Mouse (Mus musculus) liver, embryonic 13.5 days (tissue): ENCODE data around the gene Tcf19. TPM values are rescaled to one million over a fixed set of nuclear protein-coding genes. Genes with fewer than 3 reads are reported as not detected.

Source experiments
- ATAC-seq: fragments of 200-750 bp; cut with Nextera tagmentation; 2 replicates; pipeline ENCODE4 v1.8.0; 2017; ENCODE audit warnings: low read depth, mild to moderate bottlenecking, moderate number of reproducible peaks, moderate library complexity
- DNase-seq: peaks from one replicate; pipeline ENCODE4 v3.0.0; 2022
- H3K27ac ChIP-seq: fragments of 300-500 bp; sonication (generic); 2 replicates; pipeline ENCODE4 v1.5.1; 2015; ENCODE audit warnings: moderate library complexity, mild to moderate bottlenecking, inconsistent platforms
- H3K27me3 ChIP-seq: fragments of 300-500 bp; sonication (generic); 2 replicates; pipeline ENCODE4 v1.6.1; 2015; ENCODE audit warnings: mild to moderate bottlenecking, inconsistent platforms
- H3K36me3 ChIP-seq: fragments of 300-500 bp; sonication (generic); 2 replicates; pipeline ENCODE4 v1.6.1; 2015; ENCODE audit warnings: mild to moderate bottlenecking, inconsistent platforms
- H3K4me1 ChIP-seq: fragments of 300-500 bp; sonication (generic); replicated peaks from 2 replicates; pipeline ENCODE4 v1.6.1; 2015; ENCODE audit warnings: inconsistent platforms
- H3K4me2 ChIP-seq: fragments of 300-500 bp; sonication (generic); 2 replicates; pipeline ENCODE4 v1.6.1; 2015; ENCODE audit warnings: inconsistent platforms, mild to moderate bottlenecking, moderate library complexity
- H3K4me3 ChIP-seq: fragments of 300-500 bp; sonication (generic); replicated peaks from 2 replicates; pipeline ENCODE4 v1.5.1; 2015; ENCODE audit warnings: mild to moderate bottlenecking, inconsistent platforms
- H3K9ac ChIP-seq: fragments of 300-500 bp; sonication (generic); 2 replicates; pipeline ENCODE4 v1.6.1; 2015; ENCODE audit warnings: mild to moderate bottlenecking, inconsistent platforms
- H3K9me3 ChIP-seq: fragments of 300-500 bp; sonication (generic); replicated peaks from 2 replicates; pipeline ENCODE4 v1.6.1; 2016; ENCODE audit warnings: inconsistent platforms
- WGBS: fragments of 180-500 bp; shearing (Covaris S2); methylation state at CpG from one replicate; pipeline ENCODE4 v1.1.7; 2015; ENCODE audit not compliant: insufficient replicate concordance; 5-methylcytosine and 5-hydroxymethylcytosine counted together
- polyA plus RNA-seq: library from polyadenylated mRNA; unstranded; fragments of >200 nt; fragmentation: Nextera tagmentation; extraction: Ambion mirVana; gene quantifications from 2 replicates; pipeline ENCODE4 v1.2.1, GENCODE M21; 2015

Gene Tcf19
- polyA plus RNA-seq, 1 experiment from 2014 or later, result 44.3 TPM

DNA sequence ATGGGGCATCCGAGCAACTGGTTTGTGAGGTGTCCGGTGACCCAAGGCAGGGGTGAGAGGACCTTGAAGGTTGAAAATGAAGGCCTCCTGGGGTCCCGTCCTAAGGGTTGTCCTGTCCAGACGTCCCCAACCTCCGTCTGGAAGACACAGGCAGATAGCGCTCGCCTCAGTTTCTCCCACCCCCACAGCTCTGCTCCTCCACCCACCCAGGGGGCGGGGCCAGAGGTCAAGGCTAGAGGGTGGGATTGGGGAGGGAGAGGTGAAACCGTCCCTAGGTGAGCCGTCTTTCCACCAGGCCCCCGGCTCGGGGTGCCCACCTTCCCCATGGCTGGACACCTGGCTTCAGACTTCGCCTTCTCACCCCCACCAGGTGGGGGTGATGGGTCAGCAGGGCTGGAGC is 10.8 kb downstream of the Tcf19 start, which contains the start of gene Pou5f1:
Gene Pou5f1, plus strand, starts transcription at position 243 of the 400 bp plus-strand sequence.
- 34% methylated on average over 13 of the region's 13 CpGs for WGBS
- Histone ChIP-seq H3K4me3 (no peak within 1 kb of the TSS), H3K9me3 (no peaks in the 10 kb centered on the region), H3K36me3 (no peaks in the 10 kb centered on the region), H3K4me1 (no peaks in the 10 kb centered on the region), H3K9ac (no peak within 1 kb of the TSS), H3K27me3 (peaks cover 73% of the 10 kb centered on the region), H3K4me2 (no peak within 1 kb of the TSS), H3K27ac (no peak within 1 kb of the TSS)
- DNase-seq (no peak), ATAC-seq (no peak)

DNA sequence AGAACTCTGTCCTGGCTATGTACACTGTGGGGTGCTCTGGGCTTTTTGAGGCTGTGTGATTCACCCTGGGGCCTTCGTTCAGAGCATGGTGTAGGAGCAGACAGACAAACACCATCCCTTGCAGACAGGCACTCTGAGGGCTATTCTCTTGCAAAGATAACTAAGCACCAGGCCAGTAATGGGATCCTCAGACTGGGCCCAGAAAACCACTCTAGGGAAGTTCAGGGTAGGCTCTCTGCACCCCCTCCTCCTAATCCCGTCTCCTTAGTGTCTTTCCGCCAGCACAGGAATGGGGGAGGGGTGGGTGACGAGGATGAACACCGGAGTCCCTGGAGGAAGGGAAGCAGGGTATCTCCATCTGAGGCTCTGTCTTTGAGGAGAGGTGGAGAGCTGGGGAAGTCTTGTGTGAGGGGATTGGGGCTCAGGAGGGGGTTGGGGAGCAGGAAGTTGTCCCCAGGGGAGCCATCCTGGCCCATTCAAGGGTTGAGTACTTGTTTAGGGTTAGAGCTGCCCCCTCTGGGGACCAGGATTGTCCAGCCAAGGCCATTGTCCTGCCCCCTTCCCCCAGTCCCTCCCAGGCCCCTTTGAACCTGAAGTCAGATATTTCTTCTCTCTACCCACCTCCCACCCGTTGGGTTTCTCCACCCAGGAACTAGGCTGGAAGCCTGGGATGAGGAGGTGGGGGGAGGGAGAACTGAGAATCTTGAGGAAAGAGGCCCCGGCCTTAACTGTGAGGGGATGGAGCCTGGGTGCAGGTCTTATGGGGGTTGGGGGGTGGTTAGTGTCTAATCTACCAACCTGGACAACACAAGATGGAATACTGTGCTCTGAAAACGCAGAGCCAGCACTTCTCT is 11.8 kb downstream of the Tcf19 start:
- Histone ChIP-seq H3K4me2 (no peak overlapping the region), H3K27ac (no peak overlapping the region), H3K9ac (no peak overlapping the region), H3K4me1 (no peaks in the 10 kb centered on the region), H3K27me3 (peaks cover 72% of the 10 kb centered on the region), H3K36me3 (no peaks in the 10 kb centered on the region), H3K9me3 (no peaks in the 10 kb centered on the region), H3K4me3 (no peak overlapping the region)
- WGBS, result 16% methylated on average over 8 of the region's 8 CpGs
- ATAC-seq (no peak), DNase-seq (no peak)

DNA sequence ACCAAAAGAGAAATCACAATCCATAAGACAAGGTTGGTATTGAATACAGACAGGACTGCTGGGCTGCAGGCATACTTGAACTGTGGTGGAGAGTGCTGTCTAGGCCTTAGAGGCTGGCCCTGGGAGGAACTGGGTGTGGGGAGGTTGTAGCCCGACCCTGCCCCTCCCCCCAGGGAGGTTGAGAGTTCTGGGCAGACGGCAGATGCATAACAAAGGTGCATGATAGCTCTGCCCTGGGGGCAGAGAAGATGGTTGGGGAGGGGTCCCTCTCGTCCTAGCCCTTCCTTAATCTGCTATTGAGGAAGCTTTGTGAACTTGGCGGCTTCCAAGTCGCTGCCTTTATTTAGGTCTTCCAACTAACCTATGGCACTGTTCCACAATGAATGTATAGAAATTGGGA is 12.8 kb downstream of the Tcf19 start:
- ATAC-seq (no peak), DNase-seq (no peak)
- H3K27ac ChIP-seq, result no peak overlapping the region
- H3K9me3 ChIP-seq, result no peaks in the 10 kb centered on the region
- no peak overlapping the region for H3K4me3 ChIP-seq
- H3K36me3 ChIP-seq, result no peaks in the 10 kb centered on the region
- 30% methylated on average over 5 of the region's 5 CpGs for WGBS
- H3K4me2 ChIP-seq, result no peak overlapping the region
- no peak overlapping the region for H3K9ac ChIP-seq
- no peaks in the 10 kb centered on the region for H3K4me1 ChIP-seq
- H3K27me3 ChIP-seq, result peaks cover 62% of the 10 kb centered on the region

DNA sequence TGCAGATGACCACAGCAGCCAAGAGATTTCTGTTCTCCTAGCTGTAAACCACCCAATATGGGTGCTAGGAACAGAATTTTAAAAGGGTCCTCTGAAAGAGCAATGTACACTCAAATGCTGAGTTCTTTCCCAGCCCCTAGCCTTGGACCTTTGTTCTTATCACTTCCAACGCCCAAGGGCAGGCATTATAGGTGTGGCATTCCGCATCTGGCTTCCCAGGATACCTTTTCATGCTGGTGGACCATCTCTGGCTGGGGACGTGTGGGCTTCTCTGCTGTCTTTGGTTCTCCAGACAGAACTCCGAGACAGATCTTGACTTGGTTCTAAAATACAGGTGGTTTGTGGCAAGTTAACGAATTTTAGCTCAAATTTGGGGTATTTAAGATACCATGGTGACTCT is 13.9 kb downstream of the Tcf19 start:
- ATAC-seq (no peak), DNase-seq (no peak)
- Histone ChIP-seq H3K36me3 (no peaks in the 10 kb centered on the region), H3K4me3 (no peak overlapping the region), H3K27me3 (peaks cover 53% of the 10 kb centered on the region), H3K27ac (no peak overlapping the region), H3K9me3 (no peaks in the 10 kb centered on the region), H3K9ac (no peak overlapping the region), H3K4me1 (no peaks in the 10 kb centered on the region), H3K4me2 (no peak overlapping the region)
- WGBS, result 39% methylated on average over 5 of the region's 5 CpGs

DNA sequence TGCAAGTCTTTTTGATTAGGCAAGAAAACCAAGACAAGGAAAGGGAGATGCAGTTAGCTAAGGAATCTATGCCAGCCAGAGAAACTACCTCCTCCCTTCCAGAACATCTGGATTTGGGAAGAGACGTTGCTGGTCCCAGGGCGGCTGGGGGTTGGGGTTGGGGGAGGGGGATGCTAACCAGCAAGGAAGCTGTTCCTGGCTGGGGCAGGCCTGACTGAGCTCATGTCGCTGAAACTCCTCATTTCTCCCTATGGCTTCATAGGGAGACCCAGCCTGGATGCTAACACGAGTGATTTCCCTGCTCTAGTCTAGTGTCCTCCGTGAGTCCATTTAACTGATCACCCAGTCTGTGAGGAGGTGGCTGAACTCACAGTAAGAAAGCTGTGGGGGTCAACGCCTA is 14.4 kb downstream of the Tcf19 start:
- DNase-seq (no peak), ATAC-seq (no peak)
- no peak overlapping the region for H3K27ac ChIP-seq
- no peak overlapping the region for H3K4me3 ChIP-seq
- H3K9me3 ChIP-seq, result no peaks in the 10 kb centered on the region
- peaks cover 48% of the 10 kb centered on the region for H3K27me3 ChIP-seq
- H3K9ac ChIP-seq, result no peak overlapping the region
- H3K4me1 ChIP-seq, result no peaks in the 10 kb centered on the region
- H3K4me2 ChIP-seq, result no peak overlapping the region
- no peaks in the 10 kb centered on the region for H3K36me3 ChIP-seq
- 16% methylated on average over 6 of the region's 6 CpGs for WGBS

DNA sequence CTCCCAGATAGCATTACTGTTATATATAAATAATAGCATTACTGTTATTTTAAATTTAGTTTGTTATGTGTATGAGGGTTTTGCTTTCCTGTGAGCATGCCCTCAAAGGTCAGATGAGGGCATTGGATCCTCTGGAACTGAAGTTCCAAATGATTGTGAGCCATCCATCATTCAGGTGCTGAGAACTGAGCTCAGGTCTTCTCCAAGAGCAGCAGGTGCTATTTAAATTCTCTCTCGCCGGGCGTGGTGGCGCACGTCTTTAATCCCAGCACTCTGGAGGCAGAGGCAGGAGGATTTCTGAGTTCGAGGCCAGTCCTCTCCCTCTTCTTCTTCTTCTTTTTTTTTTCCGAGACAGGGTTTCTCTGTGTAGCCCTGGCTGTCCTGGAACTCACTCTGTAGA is 19.5 kb downstream of the Tcf19 start:
- no peaks in the 10 kb centered on the region for H3K36me3 ChIP-seq
- no peak overlapping the region for H3K27ac ChIP-seq
- H3K27me3 ChIP-seq, result peaks cover 3% of the 10 kb centered on the region; the same call in 1 of the 2 replicates
- no peaks in the 10 kb centered on the region for H3K9me3 ChIP-seq
- H3K4me2 ChIP-seq, result no peak overlapping the region
- ATAC-seq, result no peak
- H3K4me3 ChIP-seq, result no peak overlapping the region
- H3K4me1 ChIP-seq, result no peaks in the 10 kb centered on the region
- DNase-seq, result no peak
- H3K9ac ChIP-seq, result no peak overlapping the region
- 77% methylated on average over 7 of the region's 7 CpGs for WGBS

DNA sequence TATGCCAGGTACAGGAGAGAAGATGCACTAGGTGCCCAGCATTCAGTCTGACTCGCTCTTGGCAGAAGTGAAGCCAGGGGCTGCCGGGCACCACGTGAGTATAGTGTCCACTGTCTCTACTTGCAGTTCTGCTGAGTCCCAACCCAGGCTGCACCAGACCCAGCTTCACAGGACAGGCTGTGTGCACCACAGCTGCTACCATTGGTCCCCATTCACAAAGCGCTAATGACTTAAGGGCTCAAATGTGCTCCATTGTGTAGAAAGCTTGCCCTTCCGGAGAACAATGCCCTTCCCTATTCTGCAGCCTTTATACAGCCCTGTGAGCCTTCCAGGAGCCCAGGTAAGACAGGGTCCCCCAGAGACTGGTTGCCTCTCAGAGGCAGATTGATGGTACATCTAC is 26.3 kb downstream of the Tcf19 start:
- ATAC-seq (no peak), DNase-seq (no peak)
- H3K36me3 ChIP-seq, result no peaks in the 10 kb centered on the region
- H3K4me3 ChIP-seq, result no peak overlapping the region
- no peaks in the 10 kb centered on the region for H3K4me1 ChIP-seq
- H3K27ac ChIP-seq, result no peak overlapping the region
- no peaks in the 10 kb centered on the region for H3K9me3 ChIP-seq
- WGBS, result 61% methylated on average over 5 of the region's 5 CpGs
- peaks cover 3% of the 10 kb centered on the region; the same call in 1 of the 2 replicates for H3K27me3 ChIP-seq
- H3K9ac ChIP-seq, result no peak overlapping the region
- no peak overlapping the region for H3K4me2 ChIP-seq

DNA sequence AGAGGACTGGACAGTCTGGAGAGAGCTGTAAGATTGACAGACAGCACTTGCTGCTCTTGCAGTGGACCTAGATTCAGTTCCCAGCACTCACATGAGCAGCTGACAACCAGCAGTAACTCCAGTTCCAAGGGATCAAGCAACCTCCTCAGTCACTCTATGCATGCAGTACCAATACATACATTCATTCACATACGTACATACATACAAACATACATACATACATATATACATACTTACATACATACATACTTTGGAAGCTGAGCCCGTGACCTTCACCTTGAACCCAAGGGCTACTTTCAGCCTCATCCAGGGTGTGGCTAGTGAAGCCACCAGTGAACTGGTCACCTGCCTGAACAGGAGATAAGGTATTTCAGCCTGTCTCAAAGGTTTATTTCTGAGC is 28.6 kb downstream of the Tcf19 start:
- Histone ChIP-seq H3K4me2 (no peak overlapping the region), H3K4me1 (no peaks in the 10 kb centered on the region), H3K27me3 (peaks cover 3% of the 10 kb centered on the region; the same call in 1 of the 2 replicates), H3K9me3 (no peaks in the 10 kb centered on the region), H3K4me3 (no peak overlapping the region), H3K27ac (no peak overlapping the region), H3K9ac (no peak overlapping the region), H3K36me3 (no peaks in the 10 kb centered on the region)
- no peak for DNase-seq
- 61% methylated on average over 2 of the region's 2 CpGs for WGBS
- ATAC-seq, result no peak

DNA sequence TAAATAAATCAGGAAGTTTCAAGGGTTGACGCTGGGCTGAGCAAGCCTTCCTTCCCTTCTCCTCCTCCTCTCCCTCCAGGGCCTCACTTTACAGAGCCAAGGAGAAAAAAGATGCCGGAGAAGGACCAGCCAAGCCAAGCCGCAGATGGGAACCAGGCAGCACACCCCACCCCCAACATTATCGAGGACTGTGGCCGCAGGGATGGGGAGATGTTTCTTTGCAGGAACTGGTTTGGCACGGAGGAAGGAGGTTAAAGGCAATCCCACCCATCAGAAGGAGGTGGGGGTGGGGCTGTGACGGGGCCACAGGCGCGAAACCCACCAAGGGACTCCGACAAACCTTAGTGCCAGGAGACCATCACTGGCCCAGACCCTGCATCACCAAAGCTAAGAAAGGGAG is 29.9 kb downstream of the Tcf19 start:
- no peak for DNase-seq
- peaks cover 3% of the 10 kb centered on the region; the same call in 1 of the 2 replicates for H3K27me3 ChIP-seq
- ATAC-seq, result no peak
- no peaks in the 10 kb centered on the region for H3K4me1 ChIP-seq
- no peaks in the 10 kb centered on the region for H3K9me3 ChIP-seq
- H3K4me3 ChIP-seq, result no peak overlapping the region
- WGBS, result 34% methylated on average over 10 of the region's 10 CpGs
- no peak overlapping the region for H3K9ac ChIP-seq
- H3K27ac ChIP-seq, result no peak overlapping the region
- H3K4me2 ChIP-seq, result no peak overlapping the region
- H3K36me3 ChIP-seq, result no peaks in the 10 kb centered on the region

DNA sequence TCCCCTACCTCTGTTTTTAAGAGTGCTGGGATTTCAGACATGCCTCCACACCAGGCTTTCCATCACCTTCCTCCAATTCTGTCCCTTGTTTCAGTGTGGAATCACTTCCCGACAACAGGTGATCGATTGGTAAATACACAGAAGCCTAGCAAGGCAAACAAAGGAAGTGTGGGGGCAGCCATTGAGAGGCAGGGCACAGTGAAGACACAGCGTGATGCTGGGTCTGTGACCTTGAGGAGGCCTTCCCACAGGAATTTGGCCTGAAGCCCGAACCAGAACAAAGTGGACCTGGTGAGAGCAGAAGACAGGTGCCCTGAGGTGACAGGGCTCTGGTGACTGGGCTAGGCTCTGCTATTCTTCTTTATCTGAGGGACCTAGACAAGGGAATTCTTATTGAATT is 30.9 kb downstream of the Tcf19 start:
- Histone ChIP-seq H3K4me3 (no peak overlapping the region), H3K9ac (no peak overlapping the region), H3K36me3 (no peaks in the 10 kb centered on the region), H3K4me2 (no peak overlapping the region), H3K4me1 (no peaks in the 10 kb centered on the region), H3K27me3 (peaks cover 3% of the 10 kb centered on the region; the same call in 1 of the 2 replicates), H3K27ac (no peak overlapping the region), H3K9me3 (no peaks in the 10 kb centered on the region)
- no peak for DNase-seq
- WGBS, result 39% methylated on average over 4 of the region's 4 CpGs
- no peak for ATAC-seq

DNA sequence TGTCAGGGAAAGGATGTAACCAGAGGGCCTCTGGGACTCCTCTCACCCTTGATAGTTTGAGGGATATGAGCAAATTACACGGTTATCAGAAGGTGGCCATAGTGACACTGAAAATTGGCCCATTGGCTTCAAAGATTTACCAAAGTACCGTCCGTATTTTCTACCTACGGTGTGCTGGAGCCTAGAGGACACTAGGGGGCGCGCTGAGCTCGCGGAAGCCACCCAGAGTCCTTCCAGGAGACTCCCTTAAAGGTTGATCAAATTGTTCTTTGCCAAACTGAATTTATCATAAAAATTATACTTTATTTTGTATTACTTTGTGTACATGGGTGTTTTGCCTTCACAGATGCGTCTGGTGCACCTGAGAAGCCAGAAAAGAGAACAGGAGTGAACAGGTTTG is 32.6 kb downstream of the Tcf19 start:
- H3K27ac ChIP-seq, result no peak overlapping the region
- H3K4me1 ChIP-seq, result no peaks in the 10 kb centered on the region
- H3K36me3 ChIP-seq, result no peaks in the 10 kb centered on the region
- H3K9ac ChIP-seq, result no peak overlapping the region
- no peak overlapping the region for H3K4me3 ChIP-seq
- no peak overlapping the region for H3K4me2 ChIP-seq
- H3K27me3 ChIP-seq, result 0 out of 2 replicates have a peak, but pooled peaks cover 3% of the 10 kb centered on the region
- H3K9me3 ChIP-seq, result no peaks in the 10 kb centered on the region
- WGBS, result 1% methylated on average over 9 of the region's 9 CpGs
- ATAC-seq, result no peak
- DNase-seq, result no peak
